Mouse (Mus musculus) neural tube, embryonic 14.5 days (tissue): ENCODE results near the gene Znhit3. TPM values are rescaled to one million over a fixed set of nuclear protein-coding genes. Genes with fewer than 3 reads are reported as not detected.
A peak's percentile ranks its signal among the peaks of the same experiment; 100 is the strongest.

ENCODE experiments used
- ATAC-seq: fragments of 200-750 bp; cut with Nextera tagmentation; 2 replicates; pipeline ENCODE4 v1.8.0; 2017; ENCODE audit warnings: low read depth, mild to moderate bottlenecking, moderate TSS enrichment, moderate library complexity
- H3K27ac ChIP-seq: fragments of 300-500 bp; sonication (generic); 2 replicates; pipeline ENCODE4 v1.5.1; 2014; ENCODE audit warnings: low read depth, mild to moderate bottlenecking, control low read depth, low read length, moderate library complexity, mixed read lengths
- H3K27me3 ChIP-seq: fragments of 300-500 bp; sonication (generic); 2 replicates; pipeline ENCODE4 v1.6.1; 2014; ENCODE audit warnings: low read length; ENCODE audit not compliant: control insufficient read depth, insufficient read depth
- H3K36me3 ChIP-seq: fragments of 300-500 bp; sonication (generic); 2 replicates; pipeline ENCODE4 v1.6.1; 2014; ENCODE audit warnings: low read length, mixed read lengths; ENCODE audit not compliant: control insufficient read depth, insufficient read depth
- H3K4me1 ChIP-seq: fragments of 300-500 bp; sonication (generic); 2 replicates; pipeline ENCODE4 v1.6.1; 2014; ENCODE audit warnings: low read length; ENCODE audit not compliant: control insufficient read depth, insufficient read depth
- H3K4me2 ChIP-seq: fragments of 300-500 bp; sonication (generic); 2 replicates; pipeline ENCODE4 v1.6.1; 2014; ENCODE audit warnings: mild to moderate bottlenecking, low read depth, low read length, control low read depth
- H3K4me3 ChIP-seq: fragments of 300-500 bp; sonication (generic); 2 replicates; pipeline ENCODE4 v1.5.1; 2014; ENCODE audit warnings: low read depth, low read length, control low read depth, mixed read lengths
- H3K9ac ChIP-seq: fragments of 300-500 bp; sonication (generic); replicated peaks from 2 replicates; pipeline ENCODE4 v1.6.1; 2014; ENCODE audit warnings: low read depth, mild to moderate bottlenecking, control low read depth, low read length, mixed read lengths
- H3K9me3 ChIP-seq: fragments of 300-500 bp; sonication (generic); 2 replicates; pipeline ENCODE4 v1.6.1; 2016; ENCODE audit warnings: low read length; ENCODE audit not compliant: control insufficient read depth
- WGBS: fragments of 180-500 bp; shearing (Covaris S2); extraction: QIAGEN DNeasy Blood & Tissue Kit; methylation state at CpG from one replicate; pipeline ENCODE4 v1.1.7; 2014; 5-methylcytosine and 5-hydroxymethylcytosine counted together
- polyA plus RNA-seq: library from polyadenylated mRNA; unstranded; fragments of >200 nt; fragmentation: Nextera tagmentation; extraction: Ambion mirVana; gene quantifications from 2 replicates; pipeline ENCODE4 v1.2.1, GENCODE M21; 2014

Znhit3 gene
- polyA plus RNA-seq, 1 experiment from 2014 or later: 86.2 TPM

DNA sequence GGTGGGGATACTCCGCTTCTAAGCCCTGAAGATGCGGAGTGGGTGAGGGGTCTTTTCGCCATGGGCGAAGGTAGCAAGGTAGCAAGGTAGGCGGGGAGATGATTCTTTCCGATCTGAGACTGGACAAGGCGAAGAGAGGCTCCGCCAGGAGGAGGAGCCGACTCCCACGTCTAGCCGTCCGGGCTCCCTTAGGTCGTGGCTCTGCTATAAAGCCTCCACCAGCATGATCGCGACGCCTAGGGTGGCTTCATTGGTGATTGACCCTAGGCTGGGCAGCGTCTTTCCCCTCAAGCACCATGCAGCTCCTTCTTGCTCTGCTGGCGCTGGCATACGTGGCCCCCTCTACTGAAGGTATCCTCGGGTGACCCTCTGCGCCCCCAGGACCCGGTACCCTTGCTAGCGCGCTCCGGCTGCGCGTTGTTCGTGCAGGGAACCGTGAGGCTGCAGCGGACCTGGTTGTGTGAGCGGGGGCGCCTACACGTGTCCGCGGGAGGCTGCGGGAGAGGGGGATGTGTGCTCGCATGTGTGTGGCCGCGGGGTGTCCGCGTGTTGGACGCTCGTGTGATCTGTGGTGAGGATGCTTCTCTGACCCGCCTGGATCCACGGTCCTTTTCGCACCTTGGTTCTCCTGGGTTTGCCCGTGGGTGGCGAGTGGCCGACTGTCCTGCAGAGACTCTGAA lies 41.6 kb upstream of the Znhit3 start, which contains the start of gene Car4:
Car4 (plus strand) TSS at position 196 of the 680 bp plus-strand sequence.
- 0 out of 2 replicates have a peak within 1 kb of the TSS, but pooled peaks have one; percentile 18 for H3K9ac ChIP-seq
- H3K27ac ChIP-seq: no peak within 1 kb of the TSS
- H3K4me1 ChIP-seq: no peaks in the 10 kb centered on the region
- no peaks in the 10 kb centered on the region for H3K9me3 ChIP-seq
- H3K36me3 ChIP-seq: no peaks in the 10 kb centered on the region
- WGBS: 2% methylated on average over 48 of the region's 49 CpGs
- H3K4me2 ChIP-seq: peak within 1 kb of the TSS; percentile 58
- peaks cover 23% of the 10 kb centered on the region for H3K27me3 ChIP-seq
- ATAC-seq: no peak
- H3K4me3 ChIP-seq: peak within 1 kb of the TSS; percentile 26

DNA sequence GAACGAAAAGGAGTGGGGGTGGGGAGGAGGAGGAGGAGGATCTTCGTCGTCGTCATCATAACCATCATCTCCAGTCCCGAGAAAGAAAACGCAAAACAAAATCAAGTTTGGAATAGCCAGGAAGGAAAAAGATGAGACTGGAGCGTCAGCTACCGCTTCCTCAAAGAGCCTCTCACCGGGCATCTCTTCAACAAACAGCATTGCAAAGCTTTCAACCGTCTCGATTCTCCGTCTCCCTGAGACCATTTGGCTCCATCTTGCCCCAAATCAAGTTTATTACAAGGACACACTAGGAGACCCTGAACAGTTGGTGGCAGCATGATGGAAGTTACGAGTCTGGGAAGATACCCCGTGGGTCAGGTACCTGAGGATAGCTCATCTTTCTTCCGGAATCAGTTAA lies 41.0 kb upstream of the Znhit3 start:
- Histone ChIP-seq H3K9ac (no peak overlapping the region), H3K4me3 (peak overlapping the region; percentile 26; the same call in 1 of the 2 replicates), H3K4me2 (peak overlapping the region; percentile 58; the same call in 1 of the 2 replicates), H3K27me3 (peaks cover 23% of the 10 kb centered on the region), H3K36me3 (no peaks in the 10 kb centered on the region), H3K27ac (no peak overlapping the region), H3K9me3 (no peaks in the 10 kb centered on the region), H3K4me1 (no peaks in the 10 kb centered on the region)
- WGBS: 14% methylated on average over 15 of the region's 15 CpGs
- no peak for ATAC-seq

DNA sequence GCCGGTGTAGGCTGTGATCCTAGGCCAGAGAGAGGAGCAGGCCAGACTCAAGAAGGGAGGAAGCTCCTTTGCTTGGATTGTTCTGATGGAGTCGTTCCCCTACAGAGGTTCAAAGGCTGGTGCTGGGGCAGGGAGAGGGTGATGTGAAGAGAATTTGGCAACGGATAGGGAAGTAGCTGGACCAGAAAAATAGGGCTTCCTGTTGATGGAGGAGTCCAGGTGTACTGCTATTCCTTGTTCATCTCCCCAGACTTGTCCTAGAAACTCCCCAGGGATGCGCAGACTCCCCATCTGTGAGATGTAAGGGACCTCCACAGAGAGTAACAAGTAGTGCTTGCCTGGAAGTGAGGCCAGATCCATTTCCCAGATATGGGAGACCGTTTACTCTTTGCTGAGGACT lies 40.2 kb upstream of the Znhit3 start:
- Histone ChIP-seq H3K9me3 (no peaks in the 10 kb centered on the region), H3K27me3 (peaks cover 23% of the 10 kb centered on the region), H3K4me3 (no peak overlapping the region), H3K27ac (no peak overlapping the region), H3K4me1 (no peaks in the 10 kb centered on the region), H3K9ac (no peak overlapping the region), H3K36me3 (no peaks in the 10 kb centered on the region), H3K4me2 (no peak overlapping the region)
- ATAC-seq: no peak
- WGBS: 34% methylated on average over 5 of the region's 5 CpGs

GRCm38 (mm10) chr11:84952611-84953010 lies 36.4 kb upstream of the Znhit3 start:
- no peaks in the 10 kb centered on the region for H3K9me3 ChIP-seq
- 58% methylated on average over 2 of the region's 2 CpGs for WGBS

GRCm38 (mm10) chr11:84948526-84948925 lies 32.4 kb upstream of the Znhit3 start:
- H3K4me2 ChIP-seq: no peak overlapping the region
- WGBS: 56% methylated on average over 3 of the region's 3 CpGs
- H3K9me3 ChIP-seq: no peaks in the 10 kb centered on the region
- H3K9ac ChIP-seq: no peak overlapping the region
- H3K4me1 ChIP-seq: peaks cover 4% of the 10 kb centered on the region; the same call in 1 of the 2 replicates
- H3K27me3 ChIP-seq: no peaks in the 10 kb centered on the region
- ATAC-seq: no peak
- H3K36me3 ChIP-seq: no peaks in the 10 kb centered on the region
- no peak overlapping the region for H3K4me3 ChIP-seq
- H3K27ac ChIP-seq: no peak overlapping the region

More at GRCm38 (mm10) chr11:84952611-84953010, 36.4 kb upstream of the Znhit3 start:
- no peak overlapping the region for H3K9ac ChIP-seq
- no peak overlapping the region for H3K27ac ChIP-seq
- no peak for ATAC-seq
- no peaks in the 10 kb centered on the region for H3K4me1 ChIP-seq
- peaks cover 13% of the 10 kb centered on the region for H3K27me3 ChIP-seq
- H3K36me3 ChIP-seq: no peaks in the 10 kb centered on the region
- no peak overlapping the region for H3K4me2 ChIP-seq
- no peak overlapping the region for H3K4me3 ChIP-seq

GRCm38 (mm10) chr11:84948114-84948513 lies 31.9 kb upstream of the Znhit3 start:
- ATAC-seq: no peak
- Histone ChIP-seq H3K4me2 (no peak overlapping the region), H3K9ac (no peak overlapping the region), H3K9me3 (no peaks in the 10 kb centered on the region), H3K36me3 (no peaks in the 10 kb centered on the region), H3K27me3 (no peaks in the 10 kb centered on the region), H3K27ac (no peak overlapping the region), H3K4me3 (no peak overlapping the region), H3K4me1 (peaks cover 4% of the 10 kb centered on the region; the same call in 1 of the 2 replicates)
- 52% methylated on average over 3 of the region's 3 CpGs for WGBS

GRCm38 (mm10) chr11:84947206-84947605 lies 31.0 kb upstream of the Znhit3 start:
- H3K36me3 ChIP-seq: no peaks in the 10 kb centered on the region
- H3K27ac ChIP-seq: no peak overlapping the region
- no peaks in the 10 kb centered on the region for H3K9me3 ChIP-seq
- H3K4me1 ChIP-seq: peaks cover 4% of the 10 kb centered on the region; the same call in 1 of the 2 replicates
- no peak overlapping the region for H3K9ac ChIP-seq
- ATAC-seq: no peak
- H3K4me2 ChIP-seq: no peak overlapping the region
- no peak overlapping the region for H3K4me3 ChIP-seq
- H3K27me3 ChIP-seq: no peaks in the 10 kb centered on the region
- 47% methylated on average over 6 of the region's 6 CpGs for WGBS

GRCm38 (mm10) chr11:84945841-84946240 lies 29.7 kb upstream of the Znhit3 start:
- Histone ChIP-seq H3K4me1 (peaks cover 4% of the 10 kb centered on the region; the same call in 1 of the 2 replicates), H3K27ac (no peak overlapping the region), H3K36me3 (no peaks in the 10 kb centered on the region), H3K27me3 (no peaks in the 10 kb centered on the region), H3K4me3 (no peak overlapping the region), H3K4me2 (no peak overlapping the region), H3K9me3 (no peaks in the 10 kb centered on the region), H3K9ac (no peak overlapping the region)
- no peak for ATAC-seq
- WGBS: 78% methylated on average over 3 of the region's 3 CpGs

GRCm38 (mm10) chr11:84944639-84945435 lies 28.7 kb upstream of the Znhit3 start:
- 8% methylated on average over 12 of the region's 12 CpGs for WGBS
- Histone ChIP-seq H3K4me3 (no peak overlapping the region), H3K27ac (no peak overlapping the region), H3K9me3 (no peaks in the 10 kb centered on the region), H3K27me3 (no peaks in the 10 kb centered on the region), H3K4me2 (no peak overlapping the region), H3K9ac (no peak overlapping the region), H3K4me1 (peaks cover 4% of the 10 kb centered on the region; the same call in 1 of the 2 replicates), H3K36me3 (no peaks in the 10 kb centered on the region)
- no peak for ATAC-seq
